Mouse (Mus musculus) heart, embryonic 14.5 days (tissue): Measurements from ENCODE around the gene Tob2. TPM values are rescaled to one million over a fixed set of nuclear protein-coding genes. Genes with fewer than 3 reads are reported as not detected.

Experiments
- ATAC-seq: fragments of 200-750 bp; cut with Nextera tagmentation; 2 replicates; pipeline ENCODE4 v1.8.0; 2017; ENCODE audit warnings: low read depth, moderate TSS enrichment; ENCODE audit not compliant: insufficient number of reproducible peaks, insufficient read depth, low FRiP score
- H3K27ac ChIP-seq, 2 experiments: fragments of 200-500 bp in 1 of 2; fragments of 300-500 bp in 1 of 2; sonication (generic) in 1 of 2; replicated peaks in 1 of 2; 2 replicates each; pipeline ENCODE4 v1.5.1; 2012 to 2014; ENCODE audit warnings: low read depth in 2 of 2, low read length in 2 of 2, control low read depth in 1 of 2, mild to moderate bottlenecking in 1 of 2, mixed read lengths in 1 of 2; ENCODE audit not compliant: control insufficient read depth in 1 of 2, insufficient read depth in 1 of 2
- H3K27me3 ChIP-seq: fragments of 300-500 bp; sonication (generic); 2 replicates; pipeline ENCODE4 v1.6.1; 2014; ENCODE audit warnings: mild to moderate bottlenecking, low read length, control low read depth; ENCODE audit not compliant: control insufficient read depth, insufficient read depth
- H3K36me3 ChIP-seq: fragments of 300-500 bp; sonication (generic); 2 replicates; pipeline ENCODE4 v1.6.1; 2014; ENCODE audit warnings: mild to moderate bottlenecking, control low read depth, low read length, mixed read lengths; ENCODE audit not compliant: control insufficient read depth, insufficient read depth
- H3K4me1 ChIP-seq, 2 experiments: fragments of 200-500 bp in 1 of 2; fragments of 300-500 bp in 1 of 2; sonication (generic) in 1 of 2; 2 replicates each; pipeline ENCODE4 v1.6.1; 2012 to 2014; ENCODE audit warnings: low read length in 2 of 2, control low read depth in 1 of 2, mixed read lengths in 1 of 2; ENCODE audit not compliant: control insufficient read depth in 2 of 2, insufficient read depth in 2 of 2
- H3K4me2 ChIP-seq: fragments of 300-500 bp; sonication (generic); 2 replicates; pipeline ENCODE4 v1.6.1; 2014; ENCODE audit warnings: mild to moderate bottlenecking, low read length
- H3K4me3 ChIP-seq, 2 experiments: fragments of 200-500 bp in 1 of 2; fragments of 300-500 bp in 1 of 2; sonication (generic) in 1 of 2; 2 replicates each; pipeline ENCODE4 v1.5.1; 2012 to 2014; ENCODE audit warnings: low read length in 2 of 2, mild to moderate bottlenecking in 2 of 2, control low read depth in 1 of 2, low read depth in 1 of 2, moderate library complexity in 1 of 2; ENCODE audit not compliant: control insufficient read depth in 1 of 2, insufficient read depth in 1 of 2
- H3K9ac ChIP-seq: fragments of 300-500 bp; sonication (generic); 2 replicates; pipeline ENCODE4 v1.6.1; 2014; ENCODE audit warnings: mild to moderate bottlenecking, low read length
- H3K9me3 ChIP-seq: fragments of 300-500 bp; sonication (generic); 2 replicates; pipeline ENCODE4 v1.6.1; 2016; ENCODE audit warnings: low read length, control low read depth; ENCODE audit not compliant: control insufficient read depth
- WGBS: fragments of 180-500 bp; shearing (Covaris S2); extraction: QIAGEN DNeasy Blood & Tissue Kit; methylation state at CpG from one replicate; pipeline ENCODE4 v1.1.7; 2014; 5-methylcytosine and 5-hydroxymethylcytosine counted together
- polyA plus RNA-seq: library from polyadenylated mRNA; unstranded; fragments of >200 nt; fragmentation: Nextera tagmentation; extraction: Ambion mirVana; gene quantifications from 2 replicates; pipeline ENCODE4 v1.2.1, GENCODE M21; 2014

The Tob2 gene
- polyA plus RNA-seq, 1 experiment from 2014 or later: 12.4 TPM

DNA sequence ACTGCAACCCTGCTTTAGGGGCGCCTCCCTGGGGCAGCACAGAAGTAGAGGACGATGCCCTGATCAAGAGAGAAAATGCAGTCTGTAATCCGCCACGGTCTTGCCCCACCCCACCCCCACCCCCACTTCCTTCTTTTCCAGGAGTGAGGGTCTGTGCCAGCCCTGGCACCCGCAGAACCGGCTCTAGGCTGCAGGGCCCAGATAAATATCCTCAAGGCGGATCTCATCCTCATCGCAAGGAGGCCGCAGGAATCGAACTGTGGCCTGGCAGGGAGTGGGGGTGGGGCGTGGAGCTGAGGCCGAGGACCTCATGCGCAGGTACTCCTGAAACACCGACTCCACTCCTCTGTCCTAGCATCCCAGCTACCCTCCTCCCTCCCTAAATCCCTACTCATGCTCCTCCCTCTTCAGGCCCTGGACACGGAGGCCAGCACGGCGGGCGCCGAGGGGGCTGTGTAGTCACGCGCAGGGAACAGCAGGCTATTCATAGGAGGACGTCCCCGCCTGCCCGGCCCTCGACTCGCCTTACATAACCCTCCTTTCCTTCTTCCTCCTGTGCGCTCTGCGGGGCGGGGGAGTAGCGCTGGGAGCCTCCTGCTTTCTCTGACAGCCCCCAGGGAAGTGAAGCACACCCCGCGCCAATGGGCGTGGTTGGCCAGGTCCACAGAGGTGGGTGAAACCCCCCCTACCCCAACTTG is 22.3 kb downstream of the Tob2 start:
- H3K27me3 ChIP-seq: no peaks in the 10 kb centered on the region
- peak overlapping the region; percentile 36 to 43 for H3K4me3 ChIP-seq
- no peaks in the 10 kb centered on the region for H3K9me3 ChIP-seq
- ATAC-seq: peak; percentile 82
- H3K4me1 ChIP-seq: peaks cover 31 to 50% of the 10 kb centered on the region in 2 experiments
- H3K9ac ChIP-seq: peak overlapping the region; percentile 68
- peak overlapping the region; percentile 42 to 62; a peak in 2 of 4 replicates for H3K27ac ChIP-seq
- H3K36me3 ChIP-seq: no peaks in the 10 kb centered on the region
- 4% methylated on average over 33 of the region's 33 CpGs for WGBS
- peak overlapping the region; percentile 73 for H3K4me2 ChIP-seq

DNA sequence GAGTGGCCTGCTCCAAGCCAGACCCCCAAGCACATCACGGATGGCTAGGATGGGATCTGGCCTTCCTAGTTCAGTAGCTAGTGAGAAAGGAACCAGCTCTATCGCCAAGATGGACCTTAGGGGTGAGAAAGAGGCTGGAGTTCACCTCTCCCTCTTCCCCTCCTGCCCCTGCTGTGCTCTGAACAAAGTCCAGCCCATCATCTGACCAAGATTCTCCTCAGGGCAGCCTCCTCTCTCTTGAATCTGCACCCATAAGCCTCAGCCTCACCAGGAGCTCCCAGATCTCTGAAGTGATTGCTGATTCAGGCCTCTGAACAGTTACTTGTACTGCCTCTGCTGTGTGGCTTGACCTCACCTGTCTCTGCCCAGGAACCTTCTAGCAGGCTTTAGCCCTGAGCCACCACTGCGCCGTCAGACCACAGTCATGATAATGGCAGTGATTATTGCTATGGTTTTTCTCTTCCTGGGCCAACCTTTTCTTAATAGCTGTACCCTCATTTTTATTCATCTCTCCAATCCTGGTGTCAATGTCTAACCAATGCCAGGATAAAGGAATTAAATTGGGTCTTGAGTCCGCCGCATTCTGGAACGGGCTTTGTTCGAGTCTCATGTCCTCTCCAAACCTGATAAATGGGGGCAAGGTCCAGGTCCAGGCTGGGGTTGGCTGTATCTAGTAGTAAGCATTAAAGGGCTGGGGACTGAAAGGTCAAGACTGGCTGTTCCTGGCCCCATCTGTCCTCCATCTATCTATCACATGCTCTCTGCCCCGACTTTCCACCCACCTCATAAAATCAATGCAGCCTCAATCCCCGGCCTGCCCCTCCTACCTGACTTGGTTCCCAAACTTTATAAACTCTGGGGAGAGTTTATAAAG is 23.4 kb downstream of the Tob2 start:
- H3K9me3 ChIP-seq: no peaks in the 10 kb centered on the region
- peaks cover 31 to 53% of the 10 kb centered on the region in 2 experiments for H3K4me1 ChIP-seq
- H3K9ac ChIP-seq: peak overlapping the region; percentile 68
- H3K4me2 ChIP-seq: no peak overlapping the region
- WGBS: 76% methylated on average over 10 of the region's 10 CpGs
- H3K27ac ChIP-seq: no peak overlapping the region
- no peak for ATAC-seq
- H3K4me3 ChIP-seq: peak overlapping the region in 1 of 2 experiments; percentile 36; a peak in 1 of 4 replicates
- H3K27me3 ChIP-seq: no peaks in the 10 kb centered on the region
- H3K36me3 ChIP-seq: no peaks in the 10 kb centered on the region

DNA sequence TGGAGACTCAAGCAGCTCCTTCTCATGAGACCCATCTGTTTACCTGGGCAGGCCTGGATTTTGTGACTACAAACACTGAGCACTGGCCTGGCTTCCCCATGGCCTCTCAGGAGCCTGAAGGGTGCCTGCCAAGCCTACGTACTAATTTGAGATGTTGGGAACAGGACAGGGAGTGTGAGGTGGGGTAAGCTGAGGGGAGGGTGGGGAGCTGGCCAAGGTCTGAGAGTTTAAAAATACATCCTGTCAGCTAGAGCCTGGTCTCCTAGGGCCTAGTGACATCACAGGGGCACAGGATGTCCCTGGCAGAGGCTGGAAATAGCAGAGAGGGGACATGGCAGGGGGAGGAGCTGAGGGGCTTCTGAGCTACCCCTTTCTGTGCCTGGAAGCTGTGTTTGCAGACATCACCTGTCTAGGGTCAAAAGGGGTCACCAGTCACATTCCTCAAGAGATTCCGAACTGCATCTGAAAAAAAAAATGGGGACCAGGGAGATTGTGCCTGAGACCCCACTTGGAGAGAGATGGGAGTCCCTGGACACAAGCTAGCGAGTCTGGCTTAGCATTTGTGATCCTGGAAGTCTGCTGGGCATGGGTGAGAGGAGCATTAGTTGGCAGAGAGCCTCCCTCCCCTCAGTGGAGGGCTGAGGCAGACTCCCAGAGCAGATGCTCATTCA is 24.3 kb downstream of the Tob2 start:
- no peak overlapping the region for H3K4me2 ChIP-seq
- ATAC-seq: no peak; the same call in 1 of the 2 replicates
- H3K27ac ChIP-seq: peak overlapping the region; percentile 26 to 64; a peak in 3 of 4 replicates
- H3K27me3 ChIP-seq: no peaks in the 10 kb centered on the region
- WGBS: 50% methylated on average over 3 of the region's 3 CpGs
- peaks cover 23 to 44% of the 10 kb centered on the region in 2 experiments for H3K4me1 ChIP-seq
- no peaks in the 10 kb centered on the region for H3K9me3 ChIP-seq
- H3K9ac ChIP-seq: peak overlapping the region; percentile 5; the same call in 1 of the 2 replicates
- no peak overlapping the region for H3K4me3 ChIP-seq
- H3K36me3 ChIP-seq: no peaks in the 10 kb centered on the region

DNA sequence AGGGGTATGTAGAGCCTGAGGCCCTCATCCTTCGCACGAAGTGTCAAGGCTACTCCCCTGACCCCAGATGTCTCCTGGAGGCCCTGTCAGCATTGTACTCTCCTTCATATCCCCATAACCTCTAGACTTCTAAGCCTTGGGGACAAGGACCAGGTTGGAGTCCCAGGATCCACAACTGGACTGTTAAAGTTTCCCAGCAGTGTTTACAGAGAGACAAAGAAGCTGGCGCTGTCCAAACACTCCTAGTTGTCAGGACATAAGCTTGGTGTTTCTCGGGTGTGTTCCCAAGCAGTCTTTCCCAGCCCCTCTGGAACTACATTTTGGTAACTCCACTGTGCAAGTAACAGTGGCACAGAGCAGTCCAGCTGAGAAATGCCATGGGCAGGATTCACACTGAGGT is 25.1 kb downstream of the Tob2 start:
- no peak overlapping the region for H3K9ac ChIP-seq
- no peak for ATAC-seq
- H3K4me3 ChIP-seq: no peak overlapping the region
- H3K4me2 ChIP-seq: no peak overlapping the region
- peaks cover 19 to 39% of the 10 kb centered on the region in 2 experiments for H3K4me1 ChIP-seq
- H3K27me3 ChIP-seq: no peaks in the 10 kb centered on the region
- no peak overlapping the region for H3K27ac ChIP-seq
- H3K36me3 ChIP-seq: no peaks in the 10 kb centered on the region
- no peaks in the 10 kb centered on the region for H3K9me3 ChIP-seq
- WGBS: 75% methylated on average over 4 of the region's 4 CpGs

DNA sequence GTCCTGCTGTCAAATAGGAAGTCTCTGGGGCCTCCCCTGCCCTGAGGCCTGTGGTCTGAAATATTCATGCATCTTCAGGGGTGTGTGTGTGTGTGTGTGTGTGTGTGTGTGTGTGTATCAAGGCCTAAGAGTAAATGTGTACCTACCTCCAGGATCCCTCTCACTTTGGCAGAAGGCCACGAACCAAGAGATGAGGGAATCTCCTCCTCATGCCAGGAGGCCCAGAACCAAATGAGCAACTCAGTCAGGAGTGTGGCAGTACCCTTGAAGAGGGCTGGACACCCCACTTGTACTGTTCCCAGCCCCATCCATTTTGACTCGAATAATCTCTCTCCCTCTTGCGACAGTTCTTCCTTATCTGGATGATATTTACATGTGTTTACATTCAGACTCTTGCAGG is 26.4 kb downstream of the Tob2 start:
- H3K27ac ChIP-seq: no peak overlapping the region
- H3K9me3 ChIP-seq: no peaks in the 10 kb centered on the region
- H3K9ac ChIP-seq: no peak overlapping the region
- H3K4me1 ChIP-seq: peaks cover 19 to 38% of the 10 kb centered on the region in 2 experiments
- no peak overlapping the region for H3K4me2 ChIP-seq
- H3K4me3 ChIP-seq: no peak overlapping the region
- H3K36me3 ChIP-seq: peaks cover 3% of the 10 kb centered on the region; the same call in 1 of the 2 replicates
- ATAC-seq: no peak
- 75% methylated on average over 3 of the region's 3 CpGs for WGBS
- H3K27me3 ChIP-seq: no peaks in the 10 kb centered on the region

DNA sequence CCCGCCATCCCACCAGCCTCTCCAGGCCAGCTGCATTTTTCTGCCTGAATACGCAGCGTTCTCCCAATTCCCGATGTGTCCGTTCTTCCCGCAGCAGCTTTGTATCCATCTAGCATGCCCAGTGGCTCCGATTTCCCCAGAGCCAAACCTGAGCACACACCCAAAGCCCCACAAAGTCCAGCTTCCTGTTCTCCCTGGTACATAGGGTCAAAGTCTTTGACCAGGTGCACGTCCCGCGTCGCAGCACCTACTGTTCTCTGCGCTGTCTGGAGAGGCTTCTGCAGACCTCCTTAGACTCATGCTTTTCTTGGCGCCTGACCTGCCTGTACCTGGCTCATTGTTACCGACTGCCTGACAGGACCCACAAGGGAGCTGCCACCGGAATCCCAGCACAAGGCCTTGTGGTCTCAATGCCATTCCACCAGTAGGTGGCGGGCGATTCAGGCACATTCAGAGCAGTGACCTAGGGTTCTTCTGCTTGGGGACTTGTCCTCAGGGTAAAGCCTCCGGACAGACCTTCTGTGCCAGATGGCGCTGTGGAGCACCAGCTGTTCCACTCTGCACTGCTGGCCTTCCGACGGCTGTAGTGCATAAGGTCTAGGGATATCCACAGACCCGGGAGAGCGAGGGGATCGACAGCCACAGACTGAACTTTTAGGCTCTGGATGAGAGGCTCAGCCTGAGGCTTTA is 27.3 kb downstream of the Tob2 start:
- Histone ChIP-seq H3K27ac (no peak overlapping the region), H3K4me3 (no peak overlapping the region)

GRCm38 (mm10) chr15:81830530-81830929 is 28.1 kb downstream of the Tob2 start:
- H3K4me1 ChIP-seq: peaks cover 9 to 23% of the 10 kb centered on the region in 2 experiments
- 94% methylated on average over 4 of the region's 4 CpGs for WGBS
- H3K27ac ChIP-seq: no peak overlapping the region
- no peak overlapping the region for H3K9ac ChIP-seq
- H3K36me3 ChIP-seq: peaks cover 20% of the 10 kb centered on the region
- ATAC-seq: no peak
- H3K4me2 ChIP-seq: no peak overlapping the region
- no peaks in the 10 kb centered on the region for H3K9me3 ChIP-seq
- no peaks in the 10 kb centered on the region for H3K27me3 ChIP-seq
- no peak overlapping the region for H3K4me3 ChIP-seq

More for the DNA sequence above, 27.3 kb downstream of the Tob2 start:
- peaks cover 13 to 31% of the 10 kb centered on the region in 2 experiments for H3K4me1 ChIP-seq
- peaks cover 13% of the 10 kb centered on the region for H3K36me3 ChIP-seq
- WGBS: 13% methylated on average over 24 of the region's 24 CpGs
- H3K4me2 ChIP-seq: peak overlapping the region; percentile 28; the same call in 1 of the 2 replicates
- no peaks in the 10 kb centered on the region for H3K27me3 ChIP-seq
- peak; percentile 68 for ATAC-seq
- H3K9ac ChIP-seq: peak overlapping the region; percentile 18; the same call in 1 of the 2 replicates
- no peaks in the 10 kb centered on the region for H3K9me3 ChIP-seq
